ENCODE assay signal across 23 mouse cellular contexts in the genomic region with DNA sequence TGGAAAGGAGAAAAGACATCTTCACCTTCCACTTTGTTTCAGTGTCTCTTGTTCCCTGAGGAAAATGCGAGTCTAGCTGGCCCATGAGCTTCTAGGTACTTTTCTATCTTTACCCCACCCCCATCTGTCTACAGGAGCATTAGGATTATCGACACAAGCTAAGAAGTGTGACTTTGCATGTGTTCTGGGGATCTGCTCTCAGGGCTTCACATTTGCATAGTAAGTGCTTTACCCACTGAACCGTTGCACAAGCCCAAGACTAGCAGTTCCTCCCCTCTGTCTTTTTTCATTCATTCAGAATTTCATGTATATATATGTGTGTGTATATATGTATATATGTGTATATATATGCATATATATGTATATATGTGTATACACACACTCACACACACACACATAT.
"Had no signal": no experiment of that assay in that cellular context is flagged by ENCODE, and none has a peak within 500 bp of the region (broad histone marks: within the 10 kb centered on the region; RNA-seq: fewer than 3 reads in every experiment).

No protein-coding gene starts in this region.

- H3K4me3 ChIP-seq: heart, adult 2 months; heart, embryonic 13.5 days; heart, embryonic 15.5 days; hindbrain, embryonic 13.5 days; hindbrain, embryonic 15.5 days; limb, embryonic 10.5 days; limb, embryonic 12.5 days; liver, embryonic 13.5 days; liver, embryonic 15.5 days had no signal

- DNase-seq: forebrain, postnatal 0 days; gastrocnemius, postnatal 14 days; gastrocnemius, postnatal 36 days; heart, adult 11 months; heart, adult 2 months; heart, postnatal 14 days; heart, postnatal 36 days; kidney, postnatal 14 days; layer of hippocampus, adult 9-11 months; layer of hippocampus, postnatal 36 days; liver; liver, embryonic 13.5 days had no signal

- H3K27me3 ChIP-seq: heart, embryonic 13.5 days; heart, embryonic 15.5 days; hindbrain, embryonic 13.5 days; hindbrain, embryonic 15.5 days; limb, embryonic 12.5 days; liver, embryonic 13.5 days; liver, embryonic 15.5 days had no signal

- H3K27ac ChIP-seq: heart, adult 2 months; heart, embryonic 13.5 days; heart, embryonic 15.5 days; hindbrain, embryonic 13.5 days; hindbrain, embryonic 15.5 days; hindbrain, postnatal 0 days; limb, embryonic 10.5 days; limb, embryonic 12.5 days; liver, embryonic 13.5 days; liver, embryonic 15.5 days had no signal

- H3K9ac ChIP-seq: forebrain, postnatal 0 days; heart, embryonic 13.5 days; heart, embryonic 15.5 days; hindbrain, embryonic 13.5 days; hindbrain, embryonic 15.5 days; limb, embryonic 12.5 days; liver, embryonic 13.5 days; liver, embryonic 15.5 days had no signal

- H3K4me1 ChIP-seq: heart, embryonic 13.5 days; heart, embryonic 15.5 days; limb, embryonic 12.5 days; liver, embryonic 13.5 days; liver, embryonic 15.5 days had no signal

- H3K4me2 ChIP-seq: heart, embryonic 11.5 days; heart, embryonic 13.5 days; heart, embryonic 15.5 days; hindbrain, embryonic 13.5 days; hindbrain, embryonic 15.5 days; limb, embryonic 12.5 days; liver, embryonic 11.5 days; liver, embryonic 13.5 days; liver, embryonic 15.5 days had no signal

- H3K36me3 ChIP-seq: heart, embryonic 13.5 days; heart, embryonic 15.5 days; hindbrain, embryonic 13.5 days; hindbrain, embryonic 15.5 days; limb, embryonic 10.5 days; limb, embryonic 12.5 days; liver, embryonic 13.5 days; liver, embryonic 15.5 days had no signal

- H3K9me3 ChIP-seq: heart, embryonic 13.5 days; heart, embryonic 15.5 days; hindbrain, embryonic 13.5 days; hindbrain, embryonic 15.5 days; limb, embryonic 10.5 days; limb, embryonic 12.5 days; liver, embryonic 13.5 days; liver, embryonic 15.5 days had no signal

- ATAC-seq: forebrain, postnatal 0 days; hindbrain, postnatal 0 days; intestine, embryonic 16.5 days had no signal
